Mouse (Mus musculus) intestine, embryonic 16.5 days (tissue): ENCODE results near the gene Tcl1b2. TPM values are rescaled to one million over a fixed set of nuclear protein-coding genes. Genes with fewer than 3 reads are reported as not detected.
"Not testable (repeated sequence)": the region's sequence is repeated elsewhere in the genome, so short reads cannot be mapped to it uniquely, and the experiment has no call there.

ENCODE experiments used
- ATAC-seq: fragments of 200-750 bp; cut with Nextera tagmentation; 2 replicates; pipeline ENCODE4 v1.8.0; 2017; ENCODE audit warnings: moderate TSS enrichment, moderate library complexity
- H3K27ac ChIP-seq: fragments of 300-500 bp; sonication (generic); 2 replicates; pipeline ENCODE4 v1.5.1; 2014; ENCODE audit warnings: mild to moderate bottlenecking, low read length
- H3K27me3 ChIP-seq: fragments of 300-500 bp; sonication (generic); replicated peaks from 2 replicates; pipeline ENCODE4 v1.6.1; 2014; ENCODE audit warnings: low read length, control low read depth, mixed read lengths; ENCODE audit not compliant: control insufficient read depth, insufficient read depth
- H3K36me3 ChIP-seq: fragments of 300-500 bp; sonication (generic); 2 replicates; pipeline ENCODE4 v1.6.1; 2014; ENCODE audit warnings: low read length, control low read depth; ENCODE audit not compliant: control insufficient read depth, insufficient read depth
- H3K4me1 ChIP-seq: fragments of 300-500 bp; sonication (generic); 2 replicates; pipeline ENCODE4 v1.6.1; 2014; ENCODE audit warnings: low read length, control low read depth, mixed read lengths; ENCODE audit not compliant: control insufficient read depth, insufficient read depth
- H3K4me2 ChIP-seq: fragments of 300-500 bp; sonication (generic); 2 replicates; pipeline ENCODE4 v1.6.1; 2014; ENCODE audit warnings: low read depth, low read length, control low read depth
- H3K4me3 ChIP-seq: fragments of 300-500 bp; sonication (generic); 2 replicates; pipeline ENCODE4 v1.5.1; 2014; ENCODE audit warnings: mild to moderate bottlenecking, low read length
- H3K9ac ChIP-seq: fragments of 300-500 bp; sonication (generic); 2 replicates; pipeline ENCODE4 v1.6.1; 2014; ENCODE audit warnings: low read depth, low read length
- H3K9me3 ChIP-seq: fragments of 300-500 bp; sonication (generic); 2 replicates; pipeline ENCODE4 v1.6.1; 2016; ENCODE audit warnings: low read length, control low read depth; ENCODE audit not compliant: control insufficient read depth
- WGBS: fragments of 180-500 bp; shearing (Covaris S2); extraction: QIAGEN DNeasy Blood & Tissue Kit; methylation state at CpG from one replicate; pipeline ENCODE4 v1.1.7; 2014; 5-methylcytosine and 5-hydroxymethylcytosine counted together
- polyA plus RNA-seq: library from polyadenylated mRNA; unstranded; fragments of >200 nt; fragmentation: Nextera tagmentation; extraction: Ambion mirVana; gene quantifications from 2 replicates; pipeline ENCODE4 v1.2.1, GENCODE M21; 2015

Tcl1b2 gene
- polyA plus RNA-seq, 1 experiment from 2014 or later = not detected

DNA sequence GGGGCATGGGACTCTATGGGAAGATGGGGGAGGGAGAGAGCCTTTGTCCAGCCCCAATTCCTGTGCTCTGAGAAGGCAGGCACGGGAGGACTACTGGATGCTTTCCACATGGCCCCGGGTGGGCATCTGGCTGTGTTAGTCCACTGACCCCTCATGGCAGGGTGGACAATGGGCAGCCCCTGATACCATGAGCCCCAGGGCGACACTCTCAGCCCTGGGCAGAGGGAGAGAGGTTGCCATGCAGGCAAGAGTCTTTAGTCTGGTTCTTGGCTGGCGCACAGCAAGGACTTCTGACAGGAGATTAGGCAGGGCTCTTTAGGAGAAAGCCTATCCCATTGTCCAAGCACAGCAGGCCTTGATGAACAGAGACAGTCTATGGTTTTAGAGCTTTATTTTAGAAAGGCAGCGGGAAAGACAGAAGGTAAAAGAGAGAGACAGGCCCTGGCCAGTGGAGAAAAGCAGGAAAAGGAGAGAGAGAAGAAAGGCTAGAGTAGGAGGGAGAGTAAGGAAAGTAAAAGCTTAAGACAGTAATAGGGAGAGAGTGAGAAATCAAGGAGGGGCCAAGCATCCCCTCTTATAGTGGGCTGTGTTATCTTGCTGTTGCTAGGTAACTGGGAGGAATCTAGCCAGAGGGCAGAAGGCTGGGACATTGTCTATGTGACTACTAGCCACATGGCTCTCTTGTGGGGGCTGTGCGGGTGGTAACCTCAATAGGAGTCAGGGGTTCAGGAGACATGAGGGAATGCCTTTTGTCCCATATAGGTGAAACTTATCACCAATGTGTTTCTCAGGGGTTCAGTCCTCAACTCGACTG lies 54.1 kb downstream of the Tcl1b2 start:
- not testable (repeated sequence) for H3K36me3 ChIP-seq, H3K9ac ChIP-seq, H3K27me3 ChIP-seq, H3K4me3 ChIP-seq, H3K9me3 ChIP-seq, ATAC-seq, H3K27ac ChIP-seq, H3K4me2 ChIP-seq, H3K4me1 ChIP-seq
- WGBS = 70% methylated on average over 7 of the region's 7 CpGs

DNA sequence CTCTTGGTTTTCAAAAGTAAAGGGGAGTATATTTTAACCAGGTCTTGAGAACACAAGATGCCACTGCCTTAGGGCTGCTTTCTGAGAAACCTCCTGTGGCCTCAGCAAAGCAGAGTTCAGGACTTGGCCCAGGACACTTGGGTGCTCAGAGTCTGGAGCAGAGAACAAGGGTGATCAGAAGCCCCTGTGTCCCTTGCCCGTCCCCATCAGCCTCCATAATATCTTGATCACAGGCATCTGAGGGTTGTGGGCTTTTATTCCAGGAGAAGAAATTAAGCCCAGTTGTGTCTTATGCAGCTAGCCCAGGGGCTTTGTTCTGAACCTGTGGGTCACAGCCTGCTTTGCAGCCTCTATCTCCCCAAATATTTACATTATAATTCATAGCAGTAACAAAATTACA lies 55.8 kb downstream of the Tcl1b2 start, which contains the start of gene Tcl1b4:
Tcl1b4 (plus strand) TSS at position 301 of the 400 bp plus-strand sequence.
- H3K4me2 ChIP-seq, H3K4me3 ChIP-seq, H3K9ac ChIP-seq, H3K9me3 ChIP-seq, ATAC-seq, H3K27ac ChIP-seq, H3K4me1 ChIP-seq, H3K36me3 ChIP-seq, H3K27me3 ChIP-seq: not testable (repeated sequence)
- 88% methylated on average over 1 of the region's 1 CpGs for WGBS

Other genes starting within 250 kb of the Tcl1b2 start
- 0.51 and 0.66 TPM in 2 replicates for gene Syne3, start 136.2 kb upstream of the Tcl1b2 start, polyA plus RNA-seq
- 185 and 199 TPM in 2 replicates for gene Glrx5, start 113.3 kb upstream of the Tcl1b2 start, polyA plus RNA-seq
- gene Tcl1b1, start 13.7 kb downstream of the Tcl1b2 start, polyA plus RNA-seq = not detected in 2 replicates
- gene Tcl1b5, start 30.3 kb downstream of the Tcl1b2 start, polyA plus RNA-seq = not detected in 2 replicates
- not detected in 2 replicates for gene Tcl1b3, start 45.0 kb downstream of the Tcl1b2 start, polyA plus RNA-seq
- not detected in 2 replicates for gene Tcl1b4, start 55.9 kb downstream of the Tcl1b2 start, polyA plus RNA-seq
- not detected in 2 replicates for gene Tcl1, start 76.8 kb downstream of the Tcl1b2 start, polyA plus RNA-seq
- gene Tunar, start 187.9 kb downstream of the Tcl1b2 start, polyA plus RNA-seq = 0.10 and 0.15 TPM in 2 replicates